Mouse (Mus musculus) neural tube, embryonic 15.5 days (tissue): ENCODE results near the gene Gas7. TPM values are rescaled to one million over a fixed set of nuclear protein-coding genes. Genes with fewer than 3 reads are reported as not detected.

Experiments used
- ATAC-seq: fragments of 200-750 bp; cut with Nextera tagmentation; 2 replicates; pipeline ENCODE4 v1.8.0; 2017; ENCODE audit warnings: mild to moderate bottlenecking, moderate TSS enrichment, moderate library complexity; ENCODE audit not compliant: low FRiP score
- H3K27ac ChIP-seq: fragments of 300-500 bp; sonication (generic); replicated peaks from 2 replicates; pipeline ENCODE4 v1.5.1; 2015; ENCODE audit warnings: mild to moderate bottlenecking, inconsistent platforms
- H3K27me3 ChIP-seq: fragments of 300-500 bp; sonication (generic); replicated peaks from 2 replicates; pipeline ENCODE4 v1.6.1; 2015; ENCODE audit warnings: inconsistent platforms
- H3K36me3 ChIP-seq: fragments of 300-500 bp; sonication (generic); 2 replicates; pipeline ENCODE4 v1.6.1; 2015; ENCODE audit warnings: inconsistent platforms
- H3K4me1 ChIP-seq: fragments of 300-500 bp; sonication (generic); 2 replicates; pipeline ENCODE4 v1.6.1; 2015; ENCODE audit warnings: inconsistent platforms
- H3K4me2 ChIP-seq: fragments of 300-500 bp; sonication (generic); 2 replicates; pipeline ENCODE4 v1.6.1; 2015; ENCODE audit warnings: inconsistent platforms, mild to moderate bottlenecking, moderate library complexity
- H3K4me3 ChIP-seq: fragments of 300-500 bp; sonication (generic); replicated peaks from 2 replicates; pipeline ENCODE4 v1.5.1; 2015; ENCODE audit warnings: mild to moderate bottlenecking, inconsistent platforms
- H3K9ac ChIP-seq: fragments of 300-500 bp; sonication (generic); replicated peaks from 2 replicates; pipeline ENCODE4 v1.6.1; 2015; ENCODE audit warnings: mild to moderate bottlenecking, inconsistent platforms
- H3K9me3 ChIP-seq: fragments of 300-500 bp; sonication (generic); replicated peaks from 2 replicates; pipeline ENCODE4 v1.6.1; 2016; ENCODE audit warnings: inconsistent platforms
- WGBS: fragments of 180-500 bp; shearing (Covaris S2); methylation state at CpG from one replicate; pipeline ENCODE4 v1.1.7; 2015; ENCODE audit warnings: mixed read lengths; 5-methylcytosine and 5-hydroxymethylcytosine counted together
- polyA plus RNA-seq: library from polyadenylated mRNA; unstranded; fragments of >200 nt; fragmentation: Nextera tagmentation; extraction: Ambion mirVana; gene quantifications from 2 replicates; pipeline ENCODE4 v1.2.1, GENCODE M21; 2015

Gas7 gene
- polyA plus RNA-seq, 1 experiment from 2014 or later, result 26.7 TPM

DNA sequence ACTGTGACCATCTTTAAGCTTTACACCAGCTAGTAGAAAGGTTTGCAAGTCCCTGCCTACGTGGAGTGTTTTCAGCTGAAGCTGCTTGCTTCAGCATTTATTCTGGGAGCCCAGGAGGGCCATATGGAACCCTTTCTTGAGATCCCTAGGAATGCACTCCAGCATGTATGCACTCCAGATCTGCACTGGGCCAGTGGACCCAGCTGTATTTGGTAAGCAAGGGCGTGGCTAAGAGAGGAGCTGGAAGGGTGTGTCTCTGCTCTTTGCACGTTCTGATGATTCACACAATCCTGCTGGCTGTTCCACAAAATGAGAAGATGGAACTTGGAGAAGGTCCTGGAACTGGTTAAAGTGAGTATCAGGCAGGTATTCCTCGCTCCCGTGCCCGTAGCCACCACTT lies 83.3 kb downstream of the Gas7 start:
- Histone ChIP-seq H3K4me3 (no peak overlapping the region), H3K4me2 (no peak overlapping the region), H3K27ac (no peak overlapping the region), H3K27me3 (no peaks in the 10 kb centered on the region), H3K9ac (no peak overlapping the region), H3K36me3 (no peaks in the 10 kb centered on the region), H3K9me3 (no peaks in the 10 kb centered on the region), H3K4me1 (no peaks in the 10 kb centered on the region)
- no peak for ATAC-seq
- WGBS, result 87% methylated on average over 6 of the region's 6 CpGs

DNA sequence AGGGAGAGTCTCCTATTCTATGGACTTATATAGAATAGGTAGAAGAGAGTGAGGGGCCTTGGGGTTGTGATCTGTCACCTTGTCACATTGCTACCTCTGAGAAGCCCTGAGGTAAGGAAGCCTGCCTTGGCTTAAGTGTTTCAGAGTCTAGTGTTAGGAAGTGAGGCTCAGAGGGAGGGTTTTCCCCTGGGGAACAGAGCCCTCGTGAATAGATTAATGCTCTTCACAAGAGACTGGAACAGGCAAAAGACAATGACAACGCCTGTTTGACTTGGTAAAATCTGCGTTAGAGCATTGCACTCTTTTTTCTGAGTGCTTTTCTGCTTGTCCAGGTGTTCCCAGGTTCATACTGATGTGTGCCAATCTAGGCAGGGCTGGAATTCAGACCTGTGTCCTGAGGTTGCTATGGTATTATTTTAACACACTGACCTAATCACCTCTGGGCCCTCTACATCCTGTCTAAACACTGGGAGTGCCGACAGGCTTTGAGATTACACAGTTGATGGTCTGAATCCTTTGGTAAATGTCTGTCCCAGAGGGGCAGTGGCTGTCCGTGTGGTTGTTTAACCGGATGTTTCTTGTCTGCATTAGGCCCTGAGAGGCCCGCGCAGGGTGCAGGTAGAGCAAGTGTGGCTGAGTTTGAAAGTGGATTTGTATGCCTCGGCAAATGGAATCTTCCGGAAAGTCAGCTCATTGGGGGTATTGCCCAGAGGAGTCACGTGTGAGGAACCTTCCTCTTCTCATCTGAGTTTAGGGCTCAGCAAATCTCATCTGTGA lies 89.6 kb downstream of the Gas7 start:
- Histone ChIP-seq H3K27ac (no peak overlapping the region), H3K36me3 (no peaks in the 10 kb centered on the region), H3K4me1 (peaks cover 12% of the 10 kb centered on the region), H3K27me3 (no peaks in the 10 kb centered on the region), H3K9me3 (no peaks in the 10 kb centered on the region), H3K9ac (no peak overlapping the region), H3K4me2 (no peak overlapping the region), H3K4me3 (no peak overlapping the region)
- WGBS, result 68% methylated on average over 11 of the region's 11 CpGs
- ATAC-seq, result no peak

DNA sequence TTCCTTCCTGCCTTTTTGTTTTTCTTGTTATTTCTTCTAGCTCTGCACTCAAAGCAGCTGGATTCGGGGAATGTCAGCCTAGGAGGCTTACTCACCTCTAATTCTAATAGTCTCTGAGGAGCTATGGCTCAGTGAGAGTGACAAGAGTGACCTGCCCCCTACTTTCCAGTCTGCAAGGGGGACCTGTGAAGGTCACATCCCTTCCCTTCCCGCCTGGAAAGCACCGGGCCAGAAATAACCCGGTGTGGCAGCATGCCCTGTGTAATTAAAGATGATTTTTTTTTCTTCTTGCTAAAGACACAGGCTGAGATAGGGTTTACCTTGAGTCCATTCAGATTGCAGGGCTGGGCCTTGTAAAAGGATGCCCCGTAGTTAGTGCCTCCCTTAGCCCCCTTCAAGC lies 91.3 kb downstream of the Gas7 start:
- Histone ChIP-seq H3K4me3 (no peak overlapping the region), H3K4me2 (no peak overlapping the region)
- no peak for ATAC-seq

DNA sequence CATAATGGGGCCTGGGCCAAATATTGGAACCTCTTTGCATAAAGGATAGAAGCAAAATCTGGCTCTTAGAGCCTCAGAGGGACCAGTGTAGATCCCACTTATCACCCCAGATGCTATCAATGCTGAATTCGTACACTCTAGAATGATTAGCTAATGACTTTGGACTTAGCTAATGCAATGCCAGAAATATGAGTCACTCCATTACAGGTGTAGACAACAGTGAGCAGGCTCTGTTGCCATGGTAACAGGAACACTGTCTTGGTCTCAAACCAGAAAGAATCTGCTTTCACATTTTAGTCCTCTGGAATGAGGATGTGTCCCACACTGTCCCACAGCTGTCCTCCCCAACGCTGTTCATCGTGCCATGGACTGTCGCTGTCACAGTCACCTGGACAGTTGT lies 94.1 kb downstream of the Gas7 start:
- no peaks in the 10 kb centered on the region for H3K27me3 ChIP-seq
- no peak overlapping the region for H3K4me3 ChIP-seq
- H3K4me2 ChIP-seq, result no peak overlapping the region
- H3K4me1 ChIP-seq, result peaks cover 12% of the 10 kb centered on the region
- ATAC-seq, result no peak
- no peak overlapping the region for H3K9ac ChIP-seq
- 89% methylated on average over 4 of the region's 4 CpGs for WGBS
- no peak overlapping the region for H3K27ac ChIP-seq
- no peaks in the 10 kb centered on the region for H3K9me3 ChIP-seq
- no peaks in the 10 kb centered on the region for H3K36me3 ChIP-seq

More for the DNA sequence above, 91.3 kb downstream of the Gas7 start:
- Histone ChIP-seq H3K27me3 (no peaks in the 10 kb centered on the region), H3K4me1 (peaks cover 12% of the 10 kb centered on the region), H3K9ac (no peak overlapping the region), H3K27ac (no peak overlapping the region), H3K36me3 (no peaks in the 10 kb centered on the region), H3K9me3 (no peaks in the 10 kb centered on the region)
- WGBS, result 52% methylated on average over 5 of the region's 5 CpGs

DNA sequence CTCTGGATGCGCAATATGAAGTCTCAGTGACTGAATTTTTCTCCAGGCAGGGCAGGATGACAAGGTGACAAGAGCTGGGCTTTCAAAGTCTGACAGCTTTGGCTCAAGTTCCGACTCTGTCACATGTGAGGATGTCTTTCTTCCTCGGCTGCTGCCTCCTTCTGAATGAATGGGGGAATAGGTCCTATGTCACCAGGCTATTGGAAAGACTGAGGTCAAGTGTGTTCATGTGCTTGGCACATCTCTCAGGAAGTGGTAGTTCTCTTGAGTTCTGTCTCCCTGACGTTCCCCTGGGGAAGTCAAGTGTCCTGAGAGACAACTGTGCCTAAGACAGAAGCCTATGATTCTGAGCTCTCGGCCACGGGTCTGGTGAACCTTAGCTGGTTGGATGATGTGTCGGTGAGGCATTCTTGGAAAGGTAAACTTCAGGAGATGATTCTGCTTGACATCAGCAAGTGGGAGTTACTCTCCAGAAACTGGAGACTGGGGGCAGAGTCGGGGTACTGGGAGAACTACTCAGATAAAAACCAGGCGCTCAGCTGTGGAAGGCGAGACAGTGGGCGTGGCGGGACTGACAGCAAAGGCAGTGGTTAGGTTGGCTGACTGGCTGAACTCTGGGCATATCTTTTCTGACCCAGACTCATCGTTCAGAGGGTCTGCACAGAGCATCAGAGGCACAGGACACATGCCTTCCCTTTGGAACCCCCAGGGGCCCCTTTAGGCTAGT lies 94.7 kb downstream of the Gas7 start:
- Histone ChIP-seq H3K36me3 (no peaks in the 10 kb centered on the region), H3K4me3 (no peak overlapping the region), H3K4me1 (peaks cover 7% of the 10 kb centered on the region), H3K4me2 (no peak overlapping the region), H3K9ac (no peak overlapping the region), H3K9me3 (no peaks in the 10 kb centered on the region), H3K27ac (no peak overlapping the region), H3K27me3 (no peaks in the 10 kb centered on the region)
- WGBS, result 82% methylated on average over 13 of the region's 13 CpGs
- no peak for ATAC-seq

DNA sequence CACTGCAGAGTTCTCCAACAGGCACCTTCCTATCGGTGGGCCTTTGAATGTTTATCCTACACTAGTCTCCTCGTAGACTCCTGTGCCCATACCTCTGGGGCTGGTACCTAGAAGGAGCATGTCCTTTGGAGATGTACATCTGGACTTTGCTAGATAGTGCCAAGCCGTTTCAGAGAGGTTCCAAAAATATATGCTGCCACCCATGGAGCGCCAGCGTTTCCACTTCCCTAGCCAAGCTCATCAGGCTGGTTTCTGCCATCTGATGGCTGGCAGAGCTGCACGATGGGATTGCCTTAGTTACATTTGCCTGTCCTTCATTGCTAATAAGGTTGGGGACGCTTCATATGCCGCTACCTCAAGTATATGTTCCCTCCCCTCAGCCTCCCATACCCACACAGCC lies 97.2 kb downstream of the Gas7 start:
- Histone ChIP-seq H3K4me1 (peaks cover 4% of the 10 kb centered on the region), H3K9me3 (no peaks in the 10 kb centered on the region), H3K4me3 (no peak overlapping the region), H3K36me3 (no peaks in the 10 kb centered on the region), H3K27me3 (no peaks in the 10 kb centered on the region), H3K4me2 (no peak overlapping the region), H3K9ac (no peak overlapping the region), H3K27ac (no peak overlapping the region)
- no peak for ATAC-seq
- 88% methylated on average over 8 of the region's 8 CpGs for WGBS

DNA sequence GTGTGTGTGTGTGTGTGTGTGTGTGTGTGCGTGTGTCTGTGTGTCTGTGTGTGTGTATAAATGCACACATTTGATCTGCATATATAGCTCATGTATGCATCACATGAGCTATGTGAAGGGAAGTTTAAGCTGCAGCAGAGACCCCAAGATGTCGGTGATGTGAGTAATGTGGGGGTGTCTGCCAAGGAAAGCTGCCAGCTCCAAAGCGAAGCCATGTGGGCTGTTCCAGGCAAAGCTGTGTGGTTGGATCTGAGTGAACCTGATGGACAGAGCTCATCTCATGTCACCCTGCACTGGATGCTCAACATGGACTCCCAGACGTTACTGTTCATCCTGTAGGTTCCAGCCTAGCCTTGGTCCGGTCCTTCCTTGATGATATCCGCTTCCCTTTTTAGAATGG lies 99.0 kb downstream of the Gas7 start:
- no peak for ATAC-seq
- Histone ChIP-seq H3K9ac (no peak overlapping the region), H3K4me3 (no peak overlapping the region), H3K9me3 (no peaks in the 10 kb centered on the region), H3K27me3 (no peaks in the 10 kb centered on the region), H3K36me3 (no peaks in the 10 kb centered on the region), H3K4me2 (no peak overlapping the region), H3K4me1 (peaks cover 10% of the 10 kb centered on the region), H3K27ac (no peak overlapping the region)
- WGBS, result 87% methylated on average over 6 of the region's 6 CpGs

DNA sequence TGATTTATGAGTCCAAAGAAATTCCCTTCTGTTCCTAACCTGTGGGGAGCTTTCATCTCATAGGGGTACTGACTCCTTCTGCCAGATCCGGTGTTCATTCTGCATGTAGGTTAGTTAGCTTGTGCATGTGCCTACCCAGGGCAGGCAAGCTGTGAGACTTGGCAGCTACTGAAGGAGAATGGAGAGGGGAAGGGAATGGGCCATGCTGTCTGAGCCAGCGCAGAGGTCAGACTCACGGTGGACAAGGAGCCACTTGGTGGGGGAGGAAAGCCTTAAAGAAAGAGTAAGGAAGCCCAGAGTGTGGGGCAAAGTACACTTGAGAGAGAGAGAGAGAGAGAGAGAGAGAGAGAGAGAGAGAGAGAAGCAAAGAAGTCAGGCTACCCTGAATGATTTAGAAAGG lies 101.1 kb downstream of the Gas7 start:
- Histone ChIP-seq H3K27ac (no peak overlapping the region), H3K4me2 (no peak overlapping the region), H3K9me3 (no peaks in the 10 kb centered on the region), H3K9ac (no peak overlapping the region), H3K27me3 (no peaks in the 10 kb centered on the region), H3K4me1 (peaks cover 11% of the 10 kb centered on the region), H3K4me3 (no peak overlapping the region), H3K36me3 (no peaks in the 10 kb centered on the region)
- WGBS, result 67% methylated on average over 3 of the region's 3 CpGs
- ATAC-seq, result 0 out of 2 replicates have a peak, but pooled peaks have one; percentile 41

DNA sequence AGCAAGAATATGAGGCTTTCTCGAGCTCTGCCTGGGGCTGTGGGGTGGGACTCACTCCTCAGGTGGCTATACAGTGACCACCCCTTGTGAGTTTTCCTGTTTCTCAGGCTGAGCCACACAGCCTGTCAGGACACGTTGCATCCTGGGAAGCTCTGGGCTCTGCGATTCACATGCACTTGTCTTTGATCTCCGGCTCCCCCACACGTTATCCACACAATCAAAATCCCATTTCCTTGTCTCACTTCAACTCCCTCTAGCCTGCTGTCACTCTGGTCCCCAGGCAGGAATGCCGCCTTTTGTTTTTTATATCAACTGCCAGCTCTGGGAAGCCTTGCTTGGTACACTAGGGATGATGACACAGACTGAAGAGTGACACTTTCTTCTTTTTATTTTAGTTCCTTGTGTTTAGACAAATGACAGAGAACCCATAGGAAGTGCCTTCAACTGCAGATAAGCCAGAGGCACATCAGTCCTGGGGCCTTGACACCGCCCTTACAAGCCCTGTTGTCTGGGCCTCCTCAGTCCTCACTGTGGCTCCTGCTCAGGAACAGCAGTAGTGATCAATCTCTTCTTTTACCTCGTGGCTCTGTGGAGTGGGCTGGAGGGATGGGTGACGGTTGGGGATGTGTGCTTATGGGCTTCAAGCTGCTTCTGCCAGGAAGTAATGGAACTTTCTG lies 103.7 kb downstream of the Gas7 start:
- Histone ChIP-seq H3K4me3 (no peak overlapping the region), H3K9me3 (no peaks in the 10 kb centered on the region), H3K4me1 (peaks cover 11% of the 10 kb centered on the region), H3K9ac (no peak overlapping the region), H3K36me3 (no peaks in the 10 kb centered on the region), H3K27ac (no peak overlapping the region), H3K27me3 (no peaks in the 10 kb centered on the region), H3K4me2 (no peak overlapping the region)
- WGBS, result 31% methylated on average over 9 of the region's 9 CpGs
- no peak for ATAC-seq

DNA sequence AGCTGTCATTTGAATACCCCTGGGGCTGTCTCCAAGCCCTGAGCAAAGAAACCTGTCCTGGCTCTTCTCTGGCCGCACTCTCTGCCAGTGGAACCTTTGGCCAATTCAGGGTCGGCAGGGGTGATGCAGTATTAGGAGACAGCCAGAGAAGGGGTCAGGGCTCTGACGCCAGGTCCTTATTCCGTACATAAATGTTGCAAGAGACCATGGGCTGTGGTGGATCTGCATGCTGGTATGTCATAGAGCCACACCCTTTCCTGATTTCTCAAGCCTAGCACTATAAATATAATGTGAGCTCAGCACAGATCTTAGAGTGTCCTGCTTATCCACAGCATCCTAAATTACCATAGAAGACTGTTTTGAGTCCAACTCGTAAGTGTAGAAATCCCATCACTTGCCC lies 104.3 kb downstream of the Gas7 start:
- Histone ChIP-seq H3K9ac (no peak overlapping the region), H3K9me3 (no peaks in the 10 kb centered on the region), H3K4me3 (no peak overlapping the region), H3K27me3 (no peaks in the 10 kb centered on the region), H3K27ac (no peak overlapping the region), H3K4me1 (peaks cover 11% of the 10 kb centered on the region), H3K36me3 (no peaks in the 10 kb centered on the region), H3K4me2 (no peak overlapping the region)
- 86% methylated on average over 5 of the region's 5 CpGs for WGBS
- ATAC-seq, result no peak

DNA sequence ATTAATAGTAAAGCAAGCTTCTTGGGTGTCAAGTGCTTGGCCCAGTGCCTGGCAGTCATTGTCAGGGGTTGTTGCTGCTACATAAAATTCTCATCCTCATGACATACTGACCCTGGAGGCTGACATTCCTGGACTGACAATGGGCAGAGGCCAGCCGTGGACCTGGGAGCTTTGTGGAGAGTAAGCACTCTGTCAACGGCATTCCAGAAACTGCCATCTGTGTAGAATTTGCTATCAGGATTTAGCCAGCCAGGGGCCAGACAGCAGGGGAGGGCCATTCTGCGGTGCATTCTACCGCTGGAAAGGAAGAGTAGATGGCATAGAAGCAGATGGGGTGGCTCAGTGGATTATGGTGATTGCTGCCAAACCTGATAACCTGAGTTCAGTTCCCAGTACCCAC lies 106.4 kb downstream of the Gas7 start:
- Histone ChIP-seq H3K36me3 (no peaks in the 10 kb centered on the region), H3K27me3 (no peaks in the 10 kb centered on the region), H3K27ac (no peak overlapping the region), H3K4me2 (no peak overlapping the region), H3K9ac (no peak overlapping the region), H3K4me1 (peaks cover 7% of the 10 kb centered on the region; the same call in 1 of the 2 replicates), H3K9me3 (no peaks in the 10 kb centered on the region), H3K4me3 (no peak overlapping the region)
- no peak for ATAC-seq
- 71% methylated on average over 4 of the region's 4 CpGs for WGBS

DNA sequence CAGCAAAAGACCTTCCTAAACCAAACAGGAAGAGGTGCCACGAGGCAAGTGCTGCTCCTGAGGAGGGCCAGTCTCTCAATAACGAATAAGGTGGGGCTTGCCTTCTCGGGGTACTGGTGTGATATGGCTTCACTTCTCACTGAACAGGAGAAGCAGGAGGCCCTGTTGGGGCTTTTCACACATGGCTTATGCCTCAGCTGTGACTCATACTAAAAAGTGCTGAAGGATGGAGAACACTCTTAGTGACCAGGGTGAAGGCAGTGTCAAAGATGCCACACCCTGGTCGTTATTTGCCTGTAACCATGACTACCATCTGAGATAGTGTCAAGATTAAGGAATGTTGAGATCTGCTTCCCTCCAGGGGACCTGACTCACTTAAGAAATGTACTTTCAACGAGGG lies 107.9 kb downstream of the Gas7 start:
- Histone ChIP-seq H3K4me1 (peaks cover 7% of the 10 kb centered on the region; the same call in 1 of the 2 replicates), H3K27ac (no peak overlapping the region)
- ATAC-seq, result no peak

More for the DNA sequence above, 107.9 kb downstream of the Gas7 start:
- no peak overlapping the region for H3K4me2 ChIP-seq
- H3K4me3 ChIP-seq, result no peak overlapping the region
- H3K9me3 ChIP-seq, result no peaks in the 10 kb centered on the region
- H3K36me3 ChIP-seq, result no peaks in the 10 kb centered on the region
- WGBS, result 69% methylated on average over 5 of the region's 5 CpGs
- H3K9ac ChIP-seq, result no peak overlapping the region
- H3K27me3 ChIP-seq, result no peaks in the 10 kb centered on the region
